Mouse (Mus musculus) olfactory bulb, adult 2 months (tissue): Measurements from ENCODE around the gene Dscaml1.

Experiments used
- CTCF ChIP-seq: fragments of 200-500 bp; IDR thresholded peaks from 2 replicates; pipeline ENCODE4 v1.5.1; 2012; ENCODE audit warnings: low read depth, mild to moderate bottlenecking, low read length, moderate library complexity; ENCODE audit not compliant: insufficient read depth
- POLR2A ChIP-seq: fragments of 200-500 bp; IDR thresholded peaks from 2 replicates; pipeline ENCODE4 v1.6.1; 2012; ENCODE audit warnings: mild to moderate bottlenecking, low read depth, low read length, moderate library complexity; ENCODE audit not compliant: insufficient read depth

GRCm38 (mm10) chr9:45388385-45388994 lies 37.9 kb upstream of the Dscaml1 start:
- TF ChIP-seq CTCF (peak; percentile 75), POLR2A (no peak)
